Mouse (Mus musculus) liver, embryonic 16.5 days (tissue): ENCODE measurements around the gene Srp68. TPM values are rescaled to one million over a fixed set of nuclear protein-coding genes. Genes with fewer than 3 reads are reported as not detected.
"Not testable (repeated sequence)": the region's sequence is repeated elsewhere in the genome, so short reads cannot be mapped to it uniquely, and the experiment has no call there.

ENCODE experiments used
- ATAC-seq: fragments of 200-750 bp; cut with Nextera tagmentation; 2 replicates; pipeline ENCODE4 v1.8.0; 2017; ENCODE audit warnings: low read depth, mild to moderate bottlenecking, moderate number of reproducible peaks, moderate library complexity
- H3K27ac ChIP-seq: fragments of 300-500 bp; sonication (generic); 2 replicates; pipeline ENCODE4 v1.5.1; 2014; ENCODE audit warnings: mild to moderate bottlenecking, low read length
- H3K27me3 ChIP-seq: fragments of 300-500 bp; sonication (generic); 2 replicates; pipeline ENCODE4 v1.6.1; 2014; ENCODE audit warnings: low read depth, low read length, mixed read lengths; ENCODE audit not compliant: control insufficient read depth, insufficient read depth
- H3K36me3 ChIP-seq: fragments of 300-500 bp; sonication (generic); 2 replicates; pipeline ENCODE4 v1.6.1; 2014; ENCODE audit warnings: mild to moderate bottlenecking; ENCODE audit not compliant: control insufficient read depth, insufficient read depth
- H3K4me1 ChIP-seq: fragments of 300-500 bp; sonication (generic); 2 replicates; pipeline ENCODE4 v1.6.1; 2014; ENCODE audit warnings: low read depth, low read length, mixed read lengths; ENCODE audit not compliant: control insufficient read depth
- H3K4me2 ChIP-seq: fragments of 300-500 bp; sonication (generic); 2 replicates; pipeline ENCODE4 v1.6.1; 2014; ENCODE audit warnings: low read depth, low read length, mixed read lengths
- H3K4me3 ChIP-seq: fragments of 300-500 bp; sonication (generic); 2 replicates; pipeline ENCODE4 v1.5.1; 2014; ENCODE audit warnings: low read depth, mild to moderate bottlenecking, low read length
- H3K9ac ChIP-seq: fragments of 300-500 bp; sonication (generic); 2 replicates; pipeline ENCODE4 v1.6.1; 2014; ENCODE audit warnings: low read depth, low read length
- H3K9me3 ChIP-seq: fragments of 300-500 bp; sonication (generic); replicated peaks from 2 replicates; pipeline ENCODE4 v1.6.1; 2016; ENCODE audit warnings: low read length; ENCODE audit not compliant: control insufficient read depth
- WGBS: fragments of 180-500 bp; shearing (Covaris S2); extraction: QIAGEN DNeasy Blood & Tissue Kit; methylation state at CpG from one replicate; pipeline ENCODE4 v1.1.7; 2014; ENCODE audit not compliant: insufficient replicate concordance; 5-methylcytosine and 5-hydroxymethylcytosine counted together
- polyA plus RNA-seq: library from polyadenylated mRNA; unstranded; fragments of >200 nt; fragmentation: Nextera tagmentation; extraction: Ambion mirVana; gene quantifications from 2 replicates; pipeline ENCODE4 v1.2.1, GENCODE M21; 2015

Gene Srp68
- polyA plus RNA-seq, 1 experiment from 2014 or later, result 34.2 TPM

DNA sequence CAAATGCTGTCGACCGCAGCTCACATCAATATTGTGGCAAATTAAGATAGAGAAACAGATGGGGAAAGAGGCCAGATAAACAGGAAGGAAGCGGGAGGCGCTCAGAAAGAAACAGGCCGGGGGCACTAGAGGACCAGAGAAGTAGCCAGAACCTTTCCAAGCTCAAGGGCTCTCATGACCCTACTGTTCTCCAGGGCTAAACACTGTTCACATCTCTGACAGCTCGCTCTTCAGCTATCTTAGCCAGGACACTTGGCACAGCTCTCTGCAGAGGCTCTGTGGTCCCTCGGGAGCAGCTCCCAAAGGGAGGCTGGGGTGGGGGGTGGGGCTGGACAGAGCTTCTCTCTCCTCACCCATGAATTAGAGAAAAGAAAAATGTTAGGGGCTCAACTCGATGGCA, 16.5 kb upstream of the Srp68 start:
- WGBS, result 49% methylated on average over 8 of the region's 8 CpGs
- no peaks in the 10 kb centered on the region for H3K9me3 ChIP-seq
- H3K27me3 ChIP-seq, result no peaks in the 10 kb centered on the region; the same call in 1 of the 2 replicates
- no peak overlapping the region for H3K27ac ChIP-seq
- H3K9ac ChIP-seq, result no peak overlapping the region
- H3K4me2 ChIP-seq, result no peak overlapping the region
- no peak overlapping the region for H3K4me3 ChIP-seq
- H3K4me1 ChIP-seq, result peaks cover 4% of the 10 kb centered on the region
- no peaks in the 10 kb centered on the region for H3K36me3 ChIP-seq
- no peak for ATAC-seq

DNA sequence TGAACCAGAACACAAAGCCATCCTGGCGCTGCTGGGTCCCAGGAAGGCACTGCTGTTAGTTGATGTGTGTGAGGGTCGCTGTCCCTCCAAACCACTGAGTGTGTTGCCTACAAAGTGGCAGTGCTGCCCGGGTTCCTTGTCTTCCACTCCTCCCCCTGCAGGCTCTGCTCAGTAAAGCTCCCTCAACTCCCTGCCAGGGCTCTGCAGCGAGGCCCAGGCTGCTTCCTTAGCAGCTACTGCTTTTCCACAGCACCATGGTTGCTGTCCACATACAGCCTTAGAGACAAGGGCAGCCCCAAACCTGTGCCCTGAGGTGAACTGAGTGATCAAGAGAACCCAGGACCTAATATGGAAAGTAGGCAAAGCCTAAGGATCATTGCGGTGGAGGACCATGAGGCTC, 13.3 kb upstream of the Srp68 start:
- Histone ChIP-seq H3K9me3 (no peaks in the 10 kb centered on the region), H3K36me3 (no peaks in the 10 kb centered on the region), H3K4me2 (no peak overlapping the region), H3K4me3 (no peak overlapping the region), H3K27me3 (peaks cover 30% of the 10 kb centered on the region), H3K9ac (no peak overlapping the region), H3K4me1 (peaks cover 4% of the 10 kb centered on the region), H3K27ac (no peak overlapping the region)
- ATAC-seq, result no peak
- WGBS, result 72% methylated on average over 5 of the region's 5 CpGs

DNA sequence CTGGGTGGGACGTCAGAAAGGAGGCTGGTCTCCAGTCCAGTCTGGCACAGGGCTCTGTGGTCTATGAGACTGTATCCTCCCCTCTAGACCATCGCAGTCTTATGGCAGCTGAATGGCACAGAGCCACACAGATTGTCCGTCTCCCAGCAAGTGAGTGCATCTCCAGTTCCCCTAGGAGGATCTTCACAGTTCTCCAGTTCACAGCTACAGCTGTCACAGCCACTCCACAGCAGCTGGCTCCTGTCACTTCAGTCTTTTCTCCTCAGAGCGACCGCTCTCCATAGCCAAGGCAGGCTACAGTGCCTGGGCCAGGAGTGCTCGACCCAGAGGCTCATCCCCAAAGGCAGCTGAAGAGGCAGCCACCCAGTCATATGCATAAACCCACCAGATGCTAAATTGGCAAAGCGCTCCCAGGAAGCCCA, 11.8 kb upstream of the Srp68 start:
- WGBS, result 70% methylated on average over 7 of the region's 7 CpGs
- ATAC-seq, result no peak
- H3K36me3 ChIP-seq, result no peaks in the 10 kb centered on the region
- H3K27me3 ChIP-seq, result peaks cover 46% of the 10 kb centered on the region
- no peak overlapping the region for H3K27ac ChIP-seq
- no peak overlapping the region for H3K4me2 ChIP-seq
- peaks cover 4% of the 10 kb centered on the region for H3K4me1 ChIP-seq
- no peak overlapping the region for H3K9ac ChIP-seq
- no peak overlapping the region for H3K4me3 ChIP-seq
- no peaks in the 10 kb centered on the region for H3K9me3 ChIP-seq

DNA sequence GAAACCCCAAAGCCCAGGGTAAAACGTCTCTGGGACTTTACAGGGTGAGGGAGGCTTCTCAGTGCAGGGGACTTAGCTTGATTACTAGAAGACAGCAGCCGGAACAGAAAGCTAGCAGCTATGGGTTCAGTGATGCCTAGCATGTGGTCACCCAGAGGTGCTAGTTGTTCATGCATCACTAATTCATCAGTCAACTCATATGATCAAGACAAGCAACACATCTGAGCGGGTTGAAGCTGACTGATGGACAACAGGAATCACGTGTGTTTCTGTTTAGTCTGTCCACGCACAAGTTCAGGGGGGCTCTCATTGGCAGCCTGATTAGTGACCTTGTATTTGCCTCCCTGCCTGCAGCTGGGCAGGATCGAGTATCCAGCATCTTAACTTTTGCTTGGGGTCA, 10.0 kb upstream of the Srp68 start:
- ATAC-seq, result no peak
- WGBS, result 48% methylated on average over 6 of the region's 6 CpGs

DNA sequence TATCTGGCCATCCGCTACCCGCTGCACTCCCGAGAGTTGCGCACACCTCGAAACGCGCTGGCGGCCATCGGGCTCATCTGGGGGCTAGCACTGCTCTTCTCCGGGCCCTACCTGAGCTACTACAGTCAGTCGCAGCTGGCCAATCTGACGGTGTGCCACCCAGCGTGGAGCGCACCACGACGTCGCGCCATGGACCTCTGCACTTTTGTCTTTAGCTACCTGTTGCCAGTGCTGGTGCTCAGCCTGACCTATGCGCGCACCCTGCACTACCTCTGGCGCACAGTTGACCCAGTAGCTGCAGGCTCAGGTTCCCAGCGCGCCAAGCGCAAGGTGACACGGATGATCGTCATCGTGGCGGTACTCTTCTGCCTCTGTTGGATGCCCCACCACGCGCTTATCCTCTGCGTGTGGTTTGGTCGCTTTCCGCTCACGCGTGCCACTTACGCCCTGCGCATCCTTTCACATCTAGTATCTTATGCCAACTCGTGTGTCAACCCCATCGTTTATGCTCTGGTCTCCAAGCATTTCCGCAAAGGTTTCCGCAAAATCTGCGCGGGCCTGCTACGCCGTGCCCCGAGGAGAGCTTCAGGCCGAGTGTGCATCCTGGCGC, 9.0 kb upstream of the Srp68 start:
- WGBS, result 11% methylated on average over 48 of the region's 48 CpGs
- no peak overlapping the region for H3K27ac ChIP-seq
- H3K27me3 ChIP-seq, result peaks cover 55% of the 10 kb centered on the region

More for the DNA sequence above, 10.0 kb upstream of the Srp68 start:
- Histone ChIP-seq H3K4me2 (no peak overlapping the region), H3K9ac (no peak overlapping the region), H3K36me3 (no peaks in the 10 kb centered on the region), H3K27ac (no peak overlapping the region), H3K27me3 (peaks cover 55% of the 10 kb centered on the region), H3K4me3 (no peak overlapping the region), H3K9me3 (no peaks in the 10 kb centered on the region), H3K4me1 (peaks cover 4% of the 10 kb centered on the region)

DNA sequence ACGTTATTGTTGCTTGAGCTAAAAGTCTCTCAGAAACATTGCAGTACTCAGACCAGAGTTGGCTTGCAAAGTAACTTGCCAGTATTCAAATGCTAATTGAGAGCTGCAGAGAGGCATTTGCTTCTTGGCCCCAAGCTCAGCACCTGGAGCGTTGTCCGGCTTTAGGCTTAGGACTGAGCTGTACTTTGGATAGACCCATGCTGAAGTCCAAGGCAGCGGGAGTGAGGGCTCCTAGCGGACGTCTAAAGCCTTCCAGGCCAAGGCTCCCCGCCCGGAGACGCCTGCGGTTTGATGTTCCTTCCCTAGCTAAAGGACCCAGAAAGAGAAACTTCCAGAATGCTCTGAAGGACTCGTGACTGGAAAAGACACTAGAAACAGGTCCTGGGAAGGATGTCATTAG, 8.1 kb upstream of the Srp68 start:
- no peak overlapping the region for H3K27ac ChIP-seq
- no peaks in the 10 kb centered on the region for H3K36me3 ChIP-seq
- no peak overlapping the region for H3K4me2 ChIP-seq
- peaks cover 55% of the 10 kb centered on the region for H3K27me3 ChIP-seq
- ATAC-seq, result no peak
- WGBS, result 1% methylated on average over 11 of the region's 11 CpGs
- no peaks in the 10 kb centered on the region; the same call in 1 of the 2 replicates for H3K4me1 ChIP-seq
- no peaks in the 10 kb centered on the region for H3K9me3 ChIP-seq
- no peak overlapping the region for H3K4me3 ChIP-seq
- no peak overlapping the region for H3K9ac ChIP-seq

More for the DNA sequence above, 9.0 kb upstream of the Srp68 start:
- Histone ChIP-seq H3K9ac (no peak overlapping the region), H3K4me1 (peaks cover 2% of the 10 kb centered on the region), H3K4me2 (no peak overlapping the region), H3K9me3 (no peaks in the 10 kb centered on the region), H3K36me3 (no peaks in the 10 kb centered on the region), H3K4me3 (no peak overlapping the region)
- no peak for ATAC-seq

DNA sequence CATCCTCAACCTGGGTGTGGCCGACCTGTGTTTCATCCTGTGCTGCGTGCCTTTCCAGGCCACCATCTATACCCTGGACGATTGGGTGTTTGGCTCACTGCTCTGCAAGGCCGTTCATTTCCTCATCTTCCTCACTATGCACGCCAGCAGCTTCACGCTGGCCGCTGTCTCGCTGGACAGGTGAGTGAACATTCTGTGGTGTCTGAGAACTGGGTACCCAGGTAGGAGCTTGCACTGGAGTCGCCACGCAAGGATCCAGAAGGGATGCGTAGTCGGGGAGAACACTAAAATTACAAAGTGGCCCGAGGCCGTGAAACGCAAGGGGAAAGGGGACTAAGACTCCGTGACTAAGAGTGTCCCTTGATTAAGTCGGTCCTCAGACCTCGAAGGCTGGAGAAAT, 7.7 kb upstream of the Srp68 start:
- Histone ChIP-seq H3K4me1 (no peaks in the 10 kb centered on the region; the same call in 1 of the 2 replicates), H3K36me3 (no peaks in the 10 kb centered on the region), H3K4me3 (no peak overlapping the region; the same call in 1 of the 2 replicates), H3K9ac (no peak overlapping the region), H3K4me2 (no peak overlapping the region), H3K27ac (no peak overlapping the region), H3K9me3 (no peaks in the 10 kb centered on the region), H3K27me3 (peaks cover 55% of the 10 kb centered on the region)
- WGBS, result 4% methylated on average over 18 of the region's 18 CpGs
- no peak for ATAC-seq

DNA sequence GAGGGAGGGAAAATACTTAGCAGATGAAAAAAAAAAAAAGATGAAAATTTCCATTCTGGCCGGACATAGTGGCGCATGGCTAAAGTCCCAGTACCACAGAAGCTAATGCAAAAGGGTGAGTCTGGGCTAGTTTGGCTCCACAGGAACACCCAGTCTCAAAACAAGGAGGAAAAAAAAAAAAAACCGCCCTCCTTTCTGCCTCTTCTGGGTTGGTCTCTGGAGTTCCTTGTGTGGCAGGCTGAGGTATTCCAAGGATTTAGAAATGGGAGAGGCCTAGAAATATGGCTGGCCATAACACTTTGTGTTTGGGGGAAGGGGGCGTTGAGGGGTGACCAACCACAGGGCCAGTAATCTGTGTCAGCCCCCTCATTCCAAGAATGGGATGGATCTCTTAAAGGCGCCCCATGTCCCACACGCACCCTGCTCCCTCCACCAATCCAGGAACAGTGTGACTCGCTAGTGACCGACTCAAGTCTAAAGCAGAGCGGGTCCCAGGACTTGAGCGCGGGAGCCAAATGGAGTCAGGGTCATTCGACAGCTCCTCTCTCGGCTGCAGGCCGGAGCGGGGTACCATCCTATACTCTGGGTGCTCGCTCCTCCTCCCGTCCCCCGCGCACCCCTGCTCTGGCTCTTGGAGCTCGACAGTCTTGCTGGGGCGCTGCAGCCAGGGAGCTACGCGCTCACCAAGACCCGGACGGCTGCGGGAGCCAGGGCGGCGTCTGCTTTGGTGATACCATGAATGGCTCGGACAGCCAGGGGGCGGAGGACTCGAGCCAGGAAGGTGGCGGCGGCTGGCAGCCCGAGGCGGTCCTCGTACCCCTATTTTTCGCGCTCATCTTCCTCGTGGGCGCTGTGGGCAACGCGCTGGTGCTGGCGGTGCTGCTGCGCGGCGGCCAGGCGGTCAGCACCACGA, 7.0 kb upstream of the Srp68 start, which contains the start of gene Galr2:
Galr2 (plus strand) TSS at position 189 of the 913 bp plus-strand sequence.
- Histone ChIP-seq H3K27ac (no peak within 1 kb of the TSS), H3K4me3 (no peak within 1 kb of the TSS; the same call in 1 of the 2 replicates), H3K9ac (no peak within 1 kb of the TSS), H3K36me3 (no peaks in the 10 kb centered on the region), H3K4me1 (no peaks in the 10 kb centered on the region; the same call in 1 of the 2 replicates), H3K4me2 (no peak within 1 kb of the TSS), H3K9me3 (no peaks in the 10 kb centered on the region), H3K27me3 (peaks cover 55% of the 10 kb centered on the region)
- no peak for ATAC-seq
- 11% methylated on average over 48 of the region's 48 CpGs for WGBS

DNA sequence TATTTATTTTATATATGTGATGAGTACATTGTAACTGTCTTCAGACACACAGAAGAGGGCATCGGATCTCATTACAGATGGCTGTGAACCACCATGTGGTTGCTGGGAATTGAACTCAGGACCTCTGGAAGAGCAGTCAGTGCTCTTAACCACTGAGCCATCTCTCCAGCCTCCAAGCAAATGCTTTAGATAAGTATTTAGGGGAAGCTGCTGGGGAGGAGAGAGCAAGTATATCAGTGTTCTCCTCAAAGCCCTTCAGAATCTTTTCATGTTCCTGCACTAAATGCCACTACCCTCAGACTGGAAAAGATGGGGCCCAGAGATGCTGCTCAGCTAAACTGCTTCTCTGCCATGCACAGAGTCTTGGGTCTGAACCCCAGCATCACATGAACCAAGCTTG, 3.2 kb upstream of the Srp68 start:
- not testable (repeated sequence) for ATAC-seq, H3K4me2 ChIP-seq, H3K27ac ChIP-seq, H3K36me3 ChIP-seq, H3K4me3 ChIP-seq, H3K9ac ChIP-seq, H3K9me3 ChIP-seq
- H3K4me1 ChIP-seq, result peaks cover 14% of the 10 kb centered on the region
- H3K27me3 ChIP-seq, result peaks cover 23% of the 10 kb centered on the region
- 72% methylated on average over 1 of the region's 1 CpGs for WGBS
